Mouse (Mus musculus) layer of hippocampus, adult 18-20 months (tissue): ENCODE results near the gene Reep3. TPM values are rescaled to one million over a fixed set of nuclear protein-coding genes. Genes with fewer than 3 reads are reported as not detected.
"Not testable (repeated sequence)": the region's sequence is repeated elsewhere in the genome, so short reads cannot be mapped to it uniquely, and the experiment has no call there.

Source experiments
- DNase-seq, 2 experiments: peaks; one replicate each; pipeline ENCODE4 v3.0.0; 2022; ENCODE audit warnings: low spot score in 2 of 2
- total RNA-seq, 2 experiments: library from RNA; stranded (reverse); gene quantifications; 2 replicates each; pipeline ENCODE4 v1.2.3; 2021

The Reep3 gene
- total RNA-seq, 2 experiments from 2014 or later, result 18.0 to 20.6 TPM

DNA sequence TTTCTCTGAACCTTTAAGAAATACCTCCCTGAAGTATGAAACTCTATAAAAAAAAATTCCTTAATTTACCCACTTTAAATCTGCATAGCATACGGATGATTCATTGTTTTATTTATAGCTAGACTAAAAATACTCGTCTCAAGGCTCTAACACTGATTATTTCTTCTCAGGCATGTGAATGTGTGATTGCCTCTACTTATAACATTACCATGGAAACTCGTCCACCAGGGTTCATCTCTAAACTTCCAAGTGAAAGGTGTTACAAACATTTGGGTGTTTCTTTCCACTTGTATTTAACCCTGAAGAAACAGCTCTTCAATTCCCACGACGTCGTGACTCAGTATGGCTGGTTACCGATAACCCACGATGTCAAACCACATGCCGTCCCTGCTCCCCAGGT, 73.7 kb downstream of the Reep3 start:
- DNase-seq, result no peak

DNA sequence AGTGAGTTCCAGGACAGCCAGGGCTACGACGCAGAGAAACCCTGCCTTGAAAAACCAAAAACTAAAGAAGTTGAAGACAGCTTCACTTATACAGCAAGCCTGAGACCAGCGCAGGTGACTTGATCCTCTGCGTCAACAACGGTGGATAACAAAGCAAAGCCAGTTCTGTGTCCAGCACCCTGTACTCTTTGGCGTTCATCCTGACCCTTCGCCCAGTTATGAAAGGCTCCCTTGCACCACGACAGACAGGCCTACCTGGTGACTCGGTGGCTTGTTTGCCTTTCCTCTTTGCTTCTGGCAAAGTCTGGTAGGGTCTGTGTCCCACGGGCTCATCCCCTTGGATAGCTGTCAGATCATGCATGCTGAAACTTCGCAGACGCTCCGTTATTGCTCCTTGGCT, 75.3 kb downstream of the Reep3 start:
- DNase-seq, result no peak

DNA sequence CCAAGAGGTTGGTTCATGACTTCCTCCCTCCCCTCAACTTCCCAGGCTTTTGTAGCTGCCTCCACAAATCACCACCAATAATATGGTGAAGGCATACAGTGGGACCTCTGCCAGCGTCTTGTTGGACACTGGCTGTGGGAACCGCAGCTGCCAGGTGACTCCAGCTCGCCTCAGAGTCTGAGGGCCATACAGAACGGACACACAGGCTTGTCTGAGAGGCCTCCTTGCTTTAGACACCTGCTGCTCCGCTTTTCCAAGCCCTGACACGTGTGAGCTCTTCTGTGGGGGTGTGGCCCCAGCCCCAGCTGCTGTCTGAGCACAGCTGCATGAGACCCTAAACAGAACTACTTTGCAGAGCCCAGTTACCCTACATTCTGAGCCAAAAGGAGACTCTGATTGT, 77.9 kb downstream of the Reep3 start:
- no peak for DNase-seq

DNA sequence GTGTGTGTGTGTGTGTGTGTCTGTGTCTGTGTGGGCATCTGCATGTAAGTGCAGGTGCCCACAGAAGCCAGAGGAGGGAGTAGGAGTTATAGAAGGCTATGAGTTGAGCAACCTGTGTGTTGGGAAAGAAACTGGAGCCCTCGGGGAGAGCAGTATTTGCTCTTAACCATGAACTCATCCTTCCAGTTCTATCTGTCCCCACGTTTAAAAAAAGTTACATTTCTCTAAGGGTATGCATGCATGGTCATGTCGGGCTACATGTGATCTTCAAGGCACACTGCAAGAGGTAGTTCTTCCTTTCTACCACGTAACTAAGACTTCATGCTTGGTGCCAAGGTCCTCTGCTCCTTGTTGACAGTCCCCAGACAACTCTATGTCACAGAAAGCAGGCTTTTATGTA, 78.9 kb downstream of the Reep3 start:
- DNase-seq, result no peak

DNA sequence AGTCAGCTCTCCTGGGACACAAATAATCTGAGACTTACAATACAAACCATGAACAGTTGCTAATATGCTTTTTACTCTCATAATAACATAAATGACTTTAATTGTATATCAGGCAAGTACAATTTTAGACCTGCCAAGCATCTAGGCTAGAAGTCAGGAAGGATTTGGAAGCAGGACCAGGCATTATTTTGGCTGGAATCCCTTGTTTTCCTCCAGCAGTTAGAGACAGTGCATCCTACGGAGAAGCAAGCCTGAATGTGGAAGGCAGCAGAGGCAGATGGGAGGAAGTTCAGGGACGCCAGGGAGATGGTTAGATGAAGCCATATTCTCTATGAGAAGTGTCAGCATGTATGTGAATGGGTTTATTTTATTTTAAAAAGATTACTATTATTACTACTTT, 79.4 kb downstream of the Reep3 start:
- no peak for DNase-seq

DNA sequence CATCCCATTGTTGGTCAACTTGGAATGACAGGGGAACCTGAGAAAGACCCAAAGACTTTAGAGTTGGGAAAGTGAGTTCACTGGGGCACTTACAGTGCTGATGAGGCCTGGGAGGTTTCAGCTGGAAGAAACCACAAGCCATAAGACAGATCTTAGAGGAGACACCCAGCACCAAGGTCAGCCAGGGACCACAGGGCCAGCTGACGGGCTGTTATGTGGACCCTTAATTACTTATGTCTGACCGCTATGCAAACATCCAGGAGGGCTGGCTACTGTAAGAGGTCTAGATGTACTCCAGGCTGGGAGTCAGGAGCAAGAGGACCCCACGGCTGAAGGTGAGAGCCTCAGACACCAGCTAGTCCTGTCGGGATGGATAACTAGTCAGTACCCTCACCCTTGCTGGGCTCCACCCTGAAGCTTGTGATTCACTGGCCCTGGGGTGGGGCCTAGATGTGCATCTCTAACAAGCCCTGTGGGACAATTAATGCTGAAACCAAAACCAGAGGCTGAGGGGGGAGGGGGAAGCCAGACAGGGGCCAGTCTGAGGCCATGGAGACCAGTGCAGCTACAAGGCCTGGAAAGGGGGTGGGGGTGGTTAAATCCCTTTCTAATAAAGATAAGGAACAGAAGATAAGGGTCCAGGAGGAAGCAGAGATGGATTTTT, 80.0 kb downstream of the Reep3 start:
- no peak for DNase-seq

DNA sequence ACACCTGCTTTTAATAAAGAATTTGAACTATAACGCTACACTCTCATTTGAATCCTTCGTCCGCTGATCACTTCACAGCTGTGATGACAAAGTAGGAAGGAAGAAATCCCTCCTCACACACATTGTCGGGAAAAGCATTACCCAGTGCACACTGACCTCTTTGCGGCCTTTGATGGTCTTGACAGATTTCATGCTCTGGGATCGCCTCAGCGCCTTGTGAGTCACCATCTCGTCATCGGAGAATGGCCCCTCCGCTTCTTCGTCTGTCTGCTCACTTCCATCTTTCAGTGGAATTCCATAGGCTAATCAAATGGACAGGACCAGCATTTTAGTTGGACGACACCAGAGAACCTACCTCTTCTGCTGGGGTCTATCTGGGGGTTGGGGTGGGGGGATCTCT, 82.0 kb downstream of the Reep3 start:
- no peak for DNase-seq

DNA sequence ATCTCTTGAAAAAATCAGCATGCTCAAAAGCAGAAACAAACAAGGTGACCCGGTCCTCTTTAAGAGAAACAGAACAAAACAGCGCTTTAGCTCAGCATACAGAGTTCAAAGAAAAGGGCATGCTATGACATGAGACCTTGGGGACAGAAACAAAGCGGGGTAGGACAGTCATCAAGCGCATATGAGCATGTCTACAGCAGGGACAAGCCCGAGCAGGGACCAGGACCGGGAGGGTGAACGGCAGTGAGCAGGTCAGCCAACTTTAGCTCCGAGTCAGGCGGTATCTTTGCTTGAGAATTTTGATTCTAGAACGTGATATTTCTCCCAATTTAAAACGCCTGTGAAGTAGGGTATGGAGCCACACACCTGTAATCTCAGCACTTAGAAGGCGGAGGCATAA, 86.2 kb downstream of the Reep3 start:
- no peak for DNase-seq

DNA sequence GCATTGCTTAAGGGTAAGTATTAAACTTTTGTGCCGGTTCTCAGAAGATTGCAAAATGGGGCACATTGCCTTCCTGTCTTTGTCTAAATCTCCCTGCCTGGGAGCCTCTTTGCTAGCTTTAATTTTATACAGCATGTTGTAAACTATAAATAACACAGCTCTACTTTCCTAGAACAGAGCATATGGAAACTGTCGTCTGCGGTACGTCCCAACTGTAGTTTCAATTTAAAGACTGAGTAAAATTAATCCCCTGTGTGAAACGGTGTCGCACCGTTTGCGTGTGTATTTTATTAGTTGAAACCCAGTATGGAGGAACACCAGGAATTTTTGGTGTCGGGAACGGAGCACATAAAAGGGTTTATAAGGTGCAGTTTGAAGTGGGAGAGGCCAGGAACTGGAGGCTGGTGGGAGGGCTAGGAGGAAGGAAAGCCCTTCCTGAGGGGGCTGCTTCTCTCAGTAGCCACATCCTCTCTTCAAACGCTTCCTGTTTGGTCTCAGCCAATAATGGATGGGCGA, 92.2 kb downstream of the Reep3 start:
- DNase-seq, result peak in 1 of 2 experiments; percentile 45

DNA sequence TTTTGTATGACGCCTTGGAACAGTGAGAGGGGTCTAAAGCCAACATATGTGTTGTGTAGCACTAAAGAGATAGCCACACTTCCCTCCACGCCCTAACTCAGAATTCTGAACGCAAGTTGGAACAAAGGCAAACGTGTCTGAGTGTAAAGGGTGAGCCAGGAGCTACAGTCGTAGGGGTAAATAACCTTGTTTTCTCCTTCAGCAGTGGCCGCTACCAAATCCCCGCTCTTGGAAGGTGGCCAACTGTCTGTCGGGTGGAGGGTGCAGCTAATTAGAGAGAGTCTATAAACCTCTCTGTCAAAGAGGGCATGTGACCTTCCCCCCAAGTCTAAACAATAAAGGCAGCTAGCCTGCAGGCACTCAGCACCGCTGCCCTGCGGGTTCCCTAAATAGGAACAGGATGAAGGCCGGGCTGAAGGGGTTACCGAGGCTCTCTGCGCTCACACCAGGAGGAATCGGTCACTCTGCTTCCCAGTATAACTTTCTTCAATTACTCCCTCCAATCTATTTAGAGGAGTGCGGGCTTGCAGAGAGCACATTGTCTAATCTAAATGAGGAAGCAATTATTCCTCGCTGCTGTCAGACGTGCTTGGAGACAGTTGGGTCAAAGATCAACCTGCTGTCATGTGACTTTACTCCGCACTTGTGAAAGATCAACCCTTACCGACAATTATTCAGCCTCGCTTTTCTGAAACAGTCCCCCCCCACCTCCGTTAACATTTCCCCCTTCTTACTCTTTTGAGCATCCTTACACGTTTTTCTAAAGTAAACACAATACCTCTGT, 92.8 kb downstream of the Reep3 start:
- DNase-seq, result peak in 1 of 2 experiments; percentile 26

DNA sequence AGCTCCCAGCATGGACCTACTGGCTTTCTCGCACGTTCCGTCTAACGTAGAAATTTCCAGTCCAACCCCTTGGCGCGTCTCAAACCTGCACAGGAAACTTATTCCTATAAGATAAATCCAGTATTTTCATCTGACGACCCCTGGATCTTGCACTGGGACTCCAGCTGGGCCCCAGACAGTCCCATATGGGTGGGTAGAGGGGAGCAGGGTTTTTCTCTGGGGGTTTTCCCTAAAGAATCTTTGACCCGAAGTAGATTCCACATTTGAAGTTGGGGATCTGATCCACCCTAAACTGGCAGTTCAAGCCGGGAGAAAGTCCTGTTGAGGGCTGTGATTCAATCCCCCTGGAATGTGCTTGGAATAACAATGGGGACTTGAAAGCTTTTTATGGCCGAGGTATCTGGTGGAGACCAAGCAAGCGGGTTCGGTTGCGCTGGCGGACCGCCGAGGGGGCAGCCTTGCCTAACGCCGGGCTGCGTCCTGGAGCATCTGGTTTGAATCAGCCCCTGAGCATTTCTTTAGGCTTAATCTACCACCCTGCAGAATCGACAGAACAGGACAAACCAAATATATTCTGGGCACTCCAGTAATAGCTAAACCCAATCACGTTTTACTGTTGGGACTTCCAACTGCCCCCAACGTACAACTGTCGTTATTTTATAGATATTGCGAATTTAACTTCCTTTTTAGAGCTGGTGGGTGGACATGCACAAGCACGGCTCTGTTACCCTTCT, 93.6 kb downstream of the Reep3 start:
- peak in 1 of 2 experiments; percentile 21 for DNase-seq

DNA sequence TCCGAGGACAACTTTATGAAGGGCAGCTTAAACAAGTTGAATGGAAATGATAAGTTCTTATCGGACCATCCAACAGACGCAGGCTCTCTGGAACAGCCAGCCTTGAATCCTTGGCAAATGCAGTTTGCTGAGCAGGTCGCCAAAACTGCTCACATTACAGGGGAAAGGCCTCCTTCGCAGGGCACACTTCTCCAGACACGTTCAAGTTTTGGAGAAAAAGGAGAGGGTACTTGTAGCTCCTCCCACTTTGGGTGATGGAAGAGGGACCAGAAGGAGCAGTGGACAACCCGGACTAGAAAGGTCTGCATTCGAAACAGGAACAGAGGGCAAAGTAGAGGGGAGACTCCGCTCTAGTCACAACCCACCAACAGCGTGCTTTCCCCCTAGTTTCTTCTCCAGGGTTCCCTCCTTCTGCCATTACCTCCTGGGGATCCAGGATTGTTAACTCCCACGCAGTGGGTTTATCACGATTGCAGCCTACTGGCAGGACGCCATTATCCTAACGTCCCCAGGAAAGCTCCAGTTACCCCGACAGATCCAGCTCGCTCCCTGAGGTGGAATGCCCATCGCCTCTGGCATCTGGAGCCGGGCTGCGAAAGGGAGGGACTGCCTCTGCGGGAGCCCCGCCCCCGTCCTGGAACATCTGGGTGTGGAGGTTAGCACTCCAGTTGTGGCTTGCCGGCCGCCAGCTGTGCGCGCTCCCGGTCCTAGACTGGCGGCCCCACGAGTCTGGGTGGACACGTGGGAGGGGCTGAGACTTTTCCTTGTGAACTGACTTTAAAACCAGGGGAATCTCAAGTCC, 94.3 kb downstream of the Reep3 start:
- DNase-seq, result peak in 1 of 2 experiments; percentile 11

DNA sequence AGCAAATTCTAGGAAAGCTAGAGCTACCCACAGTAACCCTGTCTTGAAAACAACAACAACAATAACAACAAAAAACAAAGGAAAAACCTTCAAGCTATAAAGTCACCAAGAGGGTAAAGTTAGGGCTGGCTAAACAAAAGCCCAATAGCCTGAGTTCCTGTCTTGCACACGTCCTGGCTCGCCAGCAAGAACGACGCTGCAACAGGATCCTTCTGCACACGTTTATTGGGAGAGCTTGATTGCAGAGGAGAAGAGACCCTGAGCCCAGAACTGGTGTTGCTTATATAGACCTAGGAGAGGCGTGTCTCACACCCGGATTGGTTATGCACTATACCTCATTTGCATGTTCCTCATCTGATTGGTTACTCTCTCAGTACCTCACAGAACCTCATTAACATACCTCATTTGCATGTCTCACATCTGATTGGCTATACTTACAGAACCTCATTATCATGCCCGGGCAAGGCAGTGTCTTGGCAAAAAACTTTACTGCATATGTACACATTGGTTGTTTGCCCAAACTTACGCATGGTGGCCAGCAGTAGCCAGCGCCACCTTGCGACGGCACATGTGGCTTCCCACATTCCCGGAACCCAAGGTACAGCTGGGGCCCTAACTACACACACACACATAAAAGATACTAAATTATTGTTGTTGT, 95.7 kb downstream of the Reep3 start:
- DNase-seq, result not testable (repeated sequence)

DNA sequence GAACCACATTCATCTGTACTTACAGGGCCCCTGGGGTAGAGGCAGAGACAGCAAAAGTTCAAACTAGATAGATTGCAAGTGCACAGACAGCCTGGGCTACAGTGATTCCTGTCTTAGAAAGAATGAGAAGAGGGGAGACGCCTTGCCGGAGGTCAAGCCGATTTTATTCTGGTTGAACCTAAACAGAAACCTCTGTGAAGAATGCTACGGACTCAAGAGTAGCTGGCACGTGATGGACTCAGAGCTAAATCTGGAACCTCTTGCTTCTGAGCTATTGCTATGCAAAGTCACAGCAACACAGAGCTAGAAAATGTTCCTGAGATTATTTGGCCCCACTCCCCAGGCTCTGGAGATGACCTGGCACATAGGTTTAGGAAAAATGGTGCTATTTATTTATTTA, 96.6 kb downstream of the Reep3 start:
- no peak for DNase-seq

DNA sequence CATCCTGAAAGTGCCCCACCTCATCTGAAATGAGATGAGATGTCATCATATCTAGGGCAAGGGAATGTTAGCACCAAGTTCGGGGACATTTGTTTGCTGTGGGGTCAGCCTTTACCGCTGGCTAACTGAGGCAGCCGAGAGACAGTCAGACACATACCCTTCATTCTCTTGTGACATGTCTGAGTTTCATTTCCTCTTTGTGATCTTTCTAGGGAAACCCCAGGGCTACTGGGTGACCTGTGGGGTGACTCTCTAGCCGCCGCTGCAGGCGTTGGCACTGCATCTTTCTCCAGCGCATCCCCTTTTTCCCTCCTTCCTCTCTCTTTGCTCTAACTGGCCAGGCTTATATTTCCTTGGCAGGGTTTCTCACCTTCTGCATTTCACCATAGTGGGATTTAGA, 98.0 kb downstream of the Reep3 start:
- DNase-seq, result no peak

DNA sequence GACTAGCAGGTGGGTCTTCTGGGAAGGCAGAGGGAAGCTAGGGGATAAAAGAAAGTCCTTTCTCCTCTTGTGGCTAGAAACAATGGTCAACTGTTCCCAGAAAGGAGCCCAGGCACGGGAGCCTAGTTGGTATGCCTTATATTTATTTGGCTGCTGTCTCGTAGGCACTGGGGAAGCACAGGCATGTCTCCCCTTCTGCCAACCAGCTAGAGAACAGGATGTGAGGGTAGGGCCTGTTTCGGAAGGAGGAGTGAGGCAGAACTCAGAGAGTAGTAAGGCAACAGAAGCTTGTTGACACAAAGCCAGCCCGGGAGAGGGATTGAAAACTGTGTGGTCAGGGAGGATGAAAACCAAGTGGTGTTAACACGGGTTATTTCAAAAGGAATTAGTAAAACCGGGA, 101.6 kb downstream of the Reep3 start:
- DNase-seq, result peak in 1 of 2 experiments; percentile 42

DNA sequence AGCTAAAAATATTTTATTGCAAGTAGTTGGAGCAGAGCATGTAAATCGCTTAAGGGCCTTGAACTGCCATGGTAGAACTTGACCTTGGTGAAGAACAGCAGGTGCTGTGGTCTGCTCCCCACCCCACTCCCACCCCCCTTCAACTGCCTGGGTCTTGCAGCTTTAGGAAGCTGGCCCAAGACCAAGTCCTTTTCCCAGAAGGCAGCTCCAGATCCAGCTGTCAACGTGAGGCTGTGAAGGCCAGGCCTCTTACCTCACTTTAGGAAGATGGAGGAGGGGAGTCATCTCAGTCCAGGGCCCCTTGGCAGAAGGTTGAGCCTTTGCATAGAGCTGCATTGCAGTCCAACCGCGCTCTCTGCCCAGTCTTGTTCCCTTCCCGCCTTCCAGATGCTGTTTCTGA, 102.3 kb downstream of the Reep3 start:
- DNase-seq, result no peak

DNA sequence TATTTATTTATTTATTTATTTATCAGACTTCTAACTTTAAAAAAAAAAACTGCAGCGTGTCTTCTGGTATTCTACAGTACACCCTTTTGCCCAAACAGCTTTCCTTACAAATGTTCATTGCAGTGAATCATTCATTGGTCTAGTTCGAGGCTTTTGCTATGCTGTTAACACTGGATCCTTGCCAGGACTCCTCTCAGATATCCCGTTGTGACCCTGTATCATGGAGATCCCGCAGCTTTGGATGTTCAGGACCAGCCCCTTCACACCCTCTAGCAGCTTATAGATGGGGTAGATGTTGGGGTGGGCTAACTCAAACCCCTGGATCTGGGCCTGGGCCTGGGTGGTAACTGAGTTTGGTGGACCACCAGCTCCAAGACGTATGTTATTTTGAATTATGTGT, 104.2 kb downstream of the Reep3 start:
- DNase-seq, result no peak

DNA sequence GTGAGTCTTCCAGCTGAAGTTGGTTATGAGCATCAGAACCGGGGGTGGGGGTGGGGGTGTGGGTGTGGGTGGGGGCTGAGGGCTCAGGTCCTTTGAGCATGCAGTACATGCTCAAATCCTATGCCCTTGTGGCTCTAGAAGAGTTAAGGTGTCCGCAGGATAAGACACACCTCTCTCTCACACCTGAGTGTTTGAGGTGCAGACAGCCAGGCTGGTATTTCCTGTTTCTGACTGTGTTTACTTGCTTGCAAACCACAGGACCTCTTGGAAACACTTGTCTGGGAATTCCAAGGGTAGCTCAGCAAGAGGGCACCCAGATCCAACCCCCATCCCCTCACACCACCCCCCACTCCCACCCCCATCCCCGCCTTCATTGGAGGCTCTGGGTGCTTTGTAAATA, 106.2 kb downstream of the Reep3 start:
- no peak for DNase-seq

DNA sequence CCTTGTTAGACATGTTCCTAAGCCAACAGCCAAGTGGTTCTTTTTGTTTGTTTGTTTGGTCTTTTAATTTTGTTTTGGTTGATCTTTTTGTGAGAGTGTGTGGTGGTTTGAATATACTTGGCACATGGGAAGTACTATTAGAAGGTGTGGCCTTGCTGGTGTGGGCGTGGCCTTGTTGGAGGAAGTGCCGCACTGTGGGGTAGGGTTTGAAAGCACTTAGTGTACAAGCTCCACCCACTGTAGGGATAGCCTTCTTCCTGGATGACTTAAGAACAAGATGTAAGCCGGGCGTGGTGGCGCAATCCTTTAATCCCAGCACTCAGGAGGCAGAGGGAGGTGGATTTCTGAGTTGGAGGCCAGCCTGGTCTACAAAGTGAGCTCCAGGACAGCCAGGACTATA, 113.7 kb downstream of the Reep3 start:
- no peak for DNase-seq

DNA sequence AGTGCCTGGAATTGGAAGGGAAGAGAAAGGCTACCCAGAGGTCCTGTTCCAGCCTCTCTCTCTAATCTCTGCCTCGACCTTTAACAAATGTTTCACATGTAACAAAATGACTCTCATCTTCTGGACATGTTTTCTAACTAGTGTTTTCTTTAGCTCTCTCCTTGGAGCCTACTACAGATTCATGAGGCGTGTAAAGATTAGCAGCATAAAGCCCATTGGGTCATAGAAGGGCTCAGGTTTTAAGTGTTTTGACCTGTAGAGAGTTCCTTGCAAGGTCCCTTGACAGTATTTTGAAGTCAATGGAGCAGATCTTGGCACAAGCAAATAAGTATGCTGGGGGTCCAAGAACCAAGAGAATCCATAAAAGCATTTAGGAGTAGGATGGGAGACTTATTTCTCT, 118.5 kb downstream of the Reep3 start:
- DNase-seq, result no peak
